Mouse (Mus musculus) myocyte (in vitro differentiated cells): ENCODE data around the gene Frmd7. TPM values are rescaled to one million over a fixed set of nuclear protein-coding genes. Genes with fewer than 3 reads are reported as not detected.

Experiments used
- H3K27me3 ChIP-seq: one replicate; pipeline ENCODE4 v1.6.1; 2011; ENCODE audit not compliant: control insufficient read depth, insufficient read depth, insufficient read length
- H3K36me3 ChIP-seq: one replicate; pipeline ENCODE4 v1.6.1; 2011; ENCODE audit not compliant: control insufficient read depth, insufficient read depth
- H3K4me2 ChIP-seq: one replicate; pipeline ENCODE4 v1.6.1; 2011; ENCODE audit warnings: low read depth, control low read depth
- H3K4me3 ChIP-seq: one replicate; pipeline ENCODE4 v1.5.1; 2011; ENCODE audit warnings: mild to moderate bottlenecking, control low read depth, moderate library complexity
- H3K79me2 ChIP-seq: one replicate; pipeline ENCODE4 v1.6.1; 2011; ENCODE audit not compliant: control insufficient read depth, insufficient read depth
- H3ac ChIP-seq: one replicate; pipeline ENCODE4 v1.6.1; 2011; ENCODE audit not compliant: control insufficient read depth, insufficient read length
- CEBPB ChIP-seq: IDR thresholded peaks from 2 replicates; pipeline ENCODE4 v1.6.1; 2011; ENCODE audit warnings: mild to moderate bottlenecking, moderate library complexity; ENCODE audit not compliant: poor library complexity, insufficient read depth, severe bottlenecking
- E2F4 ChIP-seq: IDR thresholded peaks from one replicate; pipeline ENCODE4 v1.6.1; 2011; ENCODE audit warnings: mild to moderate bottlenecking, control low read depth, moderate library complexity; ENCODE audit not compliant: insufficient read depth
- MAX ChIP-seq: IDR thresholded peaks from one replicate; pipeline ENCODE4 v1.6.1; 2011; ENCODE audit warnings: low read depth, mild to moderate bottlenecking, control low read depth
- MYOD1 ChIP-seq, 3 experiments: IDR thresholded peaks; one replicate each; pipeline ENCODE4 v1.6.1; 2011; ENCODE audit warnings: control low read depth in 2 of 3, low read depth in 2 of 3, mild to moderate bottlenecking in 2 of 3, moderate library complexity in 1 of 3; ENCODE audit not compliant: insufficient read length in 2 of 3, control insufficient read depth in 1 of 3
- MYOG ChIP-seq, 3 experiments: IDR thresholded peaks; one replicate each; pipeline ENCODE4 v1.6.1; 2011; ENCODE audit warnings: control low read depth in 2 of 3, low read depth in 2 of 3, mild to moderate bottlenecking in 2 of 3; ENCODE audit not compliant: insufficient read length in 2 of 3, control insufficient read depth in 1 of 3, insufficient read depth in 1 of 3
- POLR2A ChIP-seq: IDR thresholded peaks from one replicate; pipeline ENCODE4 v1.6.1; 2011; ENCODE audit warnings: low read depth, mild to moderate bottlenecking, control low read depth, moderate library complexity; ENCODE audit not compliant: insufficient read length
- POLR2AphosphoS2 ChIP-seq: IDR thresholded peaks from one replicate; pipeline ENCODE4 v1.6.1; 2011; ENCODE audit warnings: low read depth, control low read depth; ENCODE audit not compliant: insufficient read length
- REST ChIP-seq: IDR thresholded peaks from one replicate; pipeline ENCODE4 v1.6.1; 2011; ENCODE audit warnings: mild to moderate bottlenecking, control low read depth, moderate library complexity; ENCODE audit not compliant: insufficient read depth, insufficient read length
- SRF ChIP-seq: IDR thresholded peaks from one replicate; pipeline ENCODE4 v1.6.1; 2011; ENCODE audit warnings: low read depth; ENCODE audit not compliant: control insufficient read depth, insufficient read length
- TCF12 ChIP-seq: IDR thresholded peaks from one replicate; pipeline ENCODE4 v1.6.1; 2011; ENCODE audit warnings: mild to moderate bottlenecking, control low read depth; ENCODE audit not compliant: poor library complexity, insufficient read depth, severe bottlenecking
- TCF3 ChIP-seq: IDR thresholded peaks from one replicate; pipeline ENCODE4 v1.6.1; 2011; ENCODE audit warnings: low read depth, control low read depth; ENCODE audit not compliant: insufficient read length
- USF1 ChIP-seq: IDR thresholded peaks from one replicate; pipeline ENCODE4 v1.6.1; 2011; ENCODE audit warnings: low read depth, mild to moderate bottlenecking, control low read depth, moderate library complexity
- polyA plus RNA-seq: library from polyadenylated mRNA; unstranded; fragments of >200 nt; fragmentation: generic; extraction: Trizol; gene quantifications from one replicate; pipeline ENCODE4 v1.2.1, GENCODE M21; 2012; ENCODE audit warnings: missing spikeins

Gene Frmd7
- polyA plus RNA-seq, 1 experiment: not detected

DNA sequence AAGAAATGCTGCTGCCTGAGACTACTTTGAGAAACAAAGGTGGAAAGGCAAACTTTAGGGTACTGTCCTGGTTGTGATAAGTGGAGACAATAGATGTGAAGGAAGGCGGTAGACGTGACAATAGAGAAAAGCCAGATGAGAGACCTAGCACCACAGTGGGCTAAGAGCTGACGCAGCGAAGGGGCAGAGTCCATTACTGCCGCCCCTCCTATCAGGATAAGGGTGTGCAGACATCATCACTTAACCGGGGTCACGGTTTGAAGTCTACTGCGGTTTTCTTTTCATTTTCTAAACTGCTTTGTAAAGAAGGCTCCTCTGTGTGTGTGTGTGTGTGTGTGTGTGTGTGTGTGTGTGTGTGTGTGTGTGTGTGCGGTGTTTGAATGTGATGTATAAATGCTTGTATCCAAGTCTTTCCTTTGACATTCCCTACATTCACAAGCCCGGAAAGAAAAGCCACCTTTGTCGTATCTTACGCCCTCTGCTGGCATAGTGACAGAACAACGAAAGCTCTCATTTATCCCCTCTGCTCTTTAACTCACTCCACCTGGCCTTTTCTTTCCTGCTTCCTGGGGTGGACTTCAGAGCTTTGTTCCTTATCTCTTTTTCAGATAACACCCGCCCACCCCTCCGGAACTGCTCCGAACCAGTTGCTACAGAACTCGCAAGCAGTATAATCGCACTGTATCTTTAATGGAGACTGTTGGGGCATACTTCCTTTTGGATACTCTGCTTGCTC is 17.7 kb downstream of the Frmd7 start:
- no peak overlapping the region for H3K4me2 ChIP-seq
- no peaks in the 10 kb centered on the region for H3K36me3 ChIP-seq
- no peaks in the 10 kb centered on the region for H3K27me3 ChIP-seq
- no peak overlapping the region for H3K4me3 ChIP-seq
- H3ac ChIP-seq: no peak overlapping the region
- H3K79me2 ChIP-seq: no peaks in the 10 kb centered on the region
- TF ChIP-seq POLR2AphosphoS2 (no peak), MAX (no peak), E2F4 (no peak), REST (no peak), TCF3 (no peak), SRF (no peak), MYOG (IDR thresholded peaks at IDR 0.05; ENCODE audit: control insufficient read depth in 1 of 3, insufficient read depth in 1 of 3, insufficient read length in 2 of 3, low read depth in 2 of 3) (no peak), POLR2A (no peak), CEBPB (no peak), MYOD1 (IDR thresholded peaks at IDR 0.05; ENCODE audit: control insufficient read depth in 1 of 3, insufficient read length in 2 of 3, low read depth in 2 of 3) (no peak), TCF12 (no peak), USF1 (no peak)

DNA sequence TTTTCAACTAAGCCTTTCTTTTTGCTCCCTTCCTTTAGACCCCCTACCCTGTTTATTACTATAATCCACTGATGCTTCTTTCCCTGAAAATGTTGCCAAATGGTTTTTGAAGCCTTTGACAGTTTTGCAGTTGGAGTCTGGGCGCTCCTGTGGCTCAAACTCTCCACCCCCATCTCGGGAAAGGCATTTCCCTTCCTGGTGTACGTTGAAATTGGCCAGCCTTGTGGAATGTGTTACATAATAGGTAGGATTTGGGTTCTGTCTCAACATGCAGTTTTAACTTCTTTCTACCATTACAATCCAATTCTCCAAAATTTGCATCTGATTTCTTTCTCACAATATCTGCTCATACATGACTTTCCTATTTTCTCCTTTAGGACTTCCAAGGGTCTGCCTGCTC is 23.8 kb downstream of the Frmd7 start:
- H3K4me2 ChIP-seq: no peak overlapping the region

DNA sequence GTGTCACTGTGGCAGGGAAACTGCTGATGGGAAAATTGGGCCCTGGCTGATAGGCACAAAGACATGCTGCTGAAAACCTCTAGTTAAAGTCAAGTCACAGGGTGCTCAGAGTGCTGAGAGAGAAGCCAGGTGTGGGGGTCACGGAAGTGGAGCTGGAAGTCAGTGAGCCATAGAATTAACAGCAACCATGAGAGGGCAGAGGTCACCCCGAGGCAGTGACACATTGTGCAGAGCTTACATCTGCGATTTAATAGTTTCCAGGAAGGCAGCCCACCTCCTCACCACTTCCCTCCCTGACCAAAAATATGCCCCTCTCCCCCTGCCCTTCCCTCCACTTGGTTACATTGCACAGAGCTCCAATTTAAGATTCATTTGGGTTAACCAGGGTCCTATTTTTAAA is 25.1 kb downstream of the Frmd7 start:
- Histone ChIP-seq H3K4me2 (no peak overlapping the region), H3K79me2 (no peaks in the 10 kb centered on the region), H3K4me3 (no peak overlapping the region), H3K27me3 (no peaks in the 10 kb centered on the region), H3ac (no peak overlapping the region), H3K36me3 (no peaks in the 10 kb centered on the region)
- TF ChIP-seq CEBPB: no peak
- TF ChIP-seq TCF12: no peak

More for the DNA sequence above, 23.8 kb downstream of the Frmd7 start:
- no peak overlapping the region for H3K4me3 ChIP-seq
- H3ac ChIP-seq: no peak overlapping the region
- no peak for TF ChIP-seq TCF3
- no peak for TF ChIP-seq REST
- no peak for TF ChIP-seq MAX
- no peak for TF ChIP-seq SRF
- no peak for TF ChIP-seq MYOG (IDR thresholded peaks at IDR 0.05; ENCODE audit: control insufficient read depth in 1 of 3, insufficient read depth in 1 of 3, insufficient read length in 2 of 3, low read depth in 2 of 3)
- no peak for TF ChIP-seq POLR2AphosphoS2
- no peak for TF ChIP-seq E2F4
- no peak for TF ChIP-seq CEBPB
- TF ChIP-seq POLR2A: no peak
- no peak for TF ChIP-seq USF1
- TF ChIP-seq MYOD1 (IDR thresholded peaks at IDR 0.05; ENCODE audit: control insufficient read depth in 1 of 3, insufficient read length in 2 of 3, low read depth in 2 of 3): no peak
- no peak for TF ChIP-seq TCF12
- no peaks in the 10 kb centered on the region for H3K36me3 ChIP-seq
- H3K27me3 ChIP-seq: no peaks in the 10 kb centered on the region
- H3K79me2 ChIP-seq: no peaks in the 10 kb centered on the region

DNA sequence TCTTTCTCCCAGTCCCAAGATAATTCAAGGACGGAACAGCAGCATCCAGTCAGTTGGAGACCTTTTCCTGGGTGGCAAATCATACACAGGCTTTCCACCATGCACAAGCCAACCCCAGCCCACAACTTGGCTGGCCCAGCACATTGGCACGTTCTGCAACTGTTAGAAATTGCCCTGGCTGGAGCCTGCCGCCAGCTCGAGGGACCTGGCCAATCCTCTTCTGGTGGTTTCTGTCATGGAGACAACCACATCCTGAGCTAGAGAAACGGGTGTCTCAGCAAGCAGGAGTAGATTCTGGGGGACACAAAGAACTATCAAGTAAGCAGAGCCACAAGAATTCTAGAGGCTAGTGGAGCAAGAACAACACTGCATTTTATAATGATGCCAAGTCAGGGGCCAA is 32.6 kb downstream of the Frmd7 start:
- no peak overlapping the region for H3ac ChIP-seq
- TF ChIP-seq POLR2A (no peak), TCF12 (no peak), CEBPB (no peak), E2F4 (no peak), POLR2AphosphoS2 (no peak), REST (no peak), SRF (no peak), MYOD1 (IDR thresholded peaks at IDR 0.05; ENCODE audit: control insufficient read depth in 1 of 3, insufficient read length in 2 of 3, low read depth in 2 of 3) (no peak), MYOG (IDR thresholded peaks at IDR 0.05; ENCODE audit: control insufficient read depth in 1 of 3, insufficient read depth in 1 of 3, insufficient read length in 2 of 3, low read depth in 2 of 3) (no peak), MAX (no peak), USF1 (no peak), TCF3 (no peak)
- no peaks in the 10 kb centered on the region for H3K27me3 ChIP-seq
- H3K79me2 ChIP-seq: no peaks in the 10 kb centered on the region
- no peak overlapping the region for H3K4me3 ChIP-seq
- H3K4me2 ChIP-seq: no peak overlapping the region
- H3K36me3 ChIP-seq: no peaks in the 10 kb centered on the region

DNA sequence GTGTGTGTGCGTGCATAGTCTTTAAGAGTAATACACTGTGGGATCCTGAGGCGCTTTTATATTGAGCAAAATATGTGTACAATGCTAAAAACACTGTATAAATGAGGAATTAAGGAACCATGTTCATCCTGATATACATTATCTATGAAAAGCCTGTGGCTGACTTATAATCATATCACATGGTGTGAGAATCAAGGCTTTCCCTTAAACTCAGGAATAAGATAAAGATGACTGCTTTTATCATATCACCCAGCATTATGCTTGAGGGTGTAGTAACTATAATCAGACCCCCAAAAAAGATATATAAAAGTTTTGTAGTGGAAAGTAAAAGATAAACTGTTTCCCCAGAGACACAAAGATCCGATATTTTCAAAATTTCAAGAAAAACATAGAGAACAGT is 39.0 kb downstream of the Frmd7 start:
- H3K4me2 ChIP-seq: no peak overlapping the region
- no peak for TF ChIP-seq USF1
- no peak for TF ChIP-seq MYOG (IDR thresholded peaks at IDR 0.05; ENCODE audit: control insufficient read depth in 1 of 3, insufficient read depth in 1 of 3, insufficient read length in 2 of 3, low read depth in 2 of 3)
- no peak for TF ChIP-seq E2F4
- TF ChIP-seq POLR2A: no peak
- TF ChIP-seq MYOD1 (IDR thresholded peaks at IDR 0.05; ENCODE audit: control insufficient read depth in 1 of 3, insufficient read length in 2 of 3, low read depth in 2 of 3): no peak
- H3K4me3 ChIP-seq: no peak overlapping the region
- no peaks in the 10 kb centered on the region for H3K36me3 ChIP-seq
- no peak overlapping the region for H3ac ChIP-seq
- no peaks in the 10 kb centered on the region for H3K27me3 ChIP-seq
- H3K79me2 ChIP-seq: no peaks in the 10 kb centered on the region
